Mouse (Mus musculus): ENCODE measurements around the gene Klf4. TPM values are rescaled to one million over a fixed set of nuclear protein-coding genes. Genes with fewer than 3 reads are reported as not detected.

The Klf4 gene
- polyA plus RNA-seq, 2 experiments = 31.3 to 57.1 TPM

GRCm38 (mm10) chr4:55526247-55527115 lies 5.8 kb downstream of the Klf4 start:
- no peak for ATAC-seq (ENCODE audit: low FRiP score, low read depth)
- Histone ChIP-seq H3K4me3 (replicated peaks; ENCODE audit: low read length) (no peak overlapping the region), H3K9ac (ENCODE audit: low read depth, low read length, severe bottlenecking) (no peak overlapping the region), H3K4me1 (ENCODE audit: control insufficient read depth, insufficient read depth, low read length) (peaks cover 14% of the 10 kb centered on the region; the same call in 1 of the 2 replicates), H3K4me2 (replicated peaks; ENCODE audit: low read depth, low read length, severe bottlenecking) (0 out of 2 replicates have a peak overlapping the region, but pooled peaks have one; percentile 15), H3K36me3 (ENCODE audit: control insufficient read depth, insufficient read depth, low read length) (peaks cover 16% of the 10 kb centered on the region), H3K27ac (replicated peaks; ENCODE audit: low read depth, low read length) (no peak overlapping the region), H3K27me3 (ENCODE audit: control insufficient read depth, insufficient read depth, low read length) (no peaks in the 10 kb centered on the region), H3K9me3 (ENCODE audit: control insufficient read depth, low read length) (no peaks in the 10 kb centered on the region)
- peak; percentile 54 for DNase-seq (ENCODE audit: low spot score)
- no peak for TF ChIP-seq POLR2A (IDR thresholded peaks at IDR 0.05; ENCODE audit: borderline replicate concordance, extremely low read depth, insufficient read depth, insufficient read length)
- 48% methylated on average over 5 of the region's 5 CpGs for WGBS

GRCm38 (mm10) chr4:55523921-55524320 lies 8.3 kb downstream of the Klf4 start:
- Histone ChIP-seq H3K27me3 (ENCODE audit: control insufficient read depth, insufficient read depth, low read length) (no peaks in the 10 kb centered on the region), H3K36me3 (ENCODE audit: control insufficient read depth, insufficient read depth, low read length) (peaks cover 12% of the 10 kb centered on the region), H3K4me3 (replicated peaks; ENCODE audit: low read length) (no peak overlapping the region), H3K9ac (ENCODE audit: low read depth, low read length, severe bottlenecking) (no peak overlapping the region), H3K4me1 (ENCODE audit: control insufficient read depth, insufficient read depth, low read length) (0 out of 2 replicates have a peak, but pooled peaks cover 7% of the 10 kb centered on the region), H3K9me3 (ENCODE audit: control insufficient read depth, low read length) (no peaks in the 10 kb centered on the region), H3K27ac (replicated peaks; ENCODE audit: low read depth, low read length) (no peak overlapping the region), H3K4me2 (replicated peaks; ENCODE audit: low read depth, low read length, severe bottlenecking) (no peak overlapping the region)
- TF ChIP-seq POLR2A (IDR thresholded peaks at IDR 0.05; ENCODE audit: borderline replicate concordance, extremely low read depth, insufficient read depth, insufficient read length) = no peak
- 71% methylated on average over 4 of the region's 4 CpGs for WGBS
- DNase-seq (ENCODE audit: low spot score) (no peak), ATAC-seq (ENCODE audit: low FRiP score, low read depth) (no peak)

- Histone ChIP-seq H3K4me1 (ENCODE audit: control insufficient read depth, insufficient read depth, low read length) (peaks cover 14% of the 10 kb centered on the region), H3K9ac (ENCODE audit: low read depth, low read length, severe bottlenecking) (no peak overlapping the region), H3K27me3 (ENCODE audit: control insufficient read depth, insufficient read depth, low read length) (no peaks in the 10 kb centered on the region), H3K9me3 (ENCODE audit: control insufficient read depth, low read length) (no peaks in the 10 kb centered on the region), H3K4me2 (replicated peaks; ENCODE audit: low read depth, low read length, severe bottlenecking) (no peak overlapping the region), H3K4me3 (replicated peaks; ENCODE audit: low read length) (no peak overlapping the region), H3K27ac (replicated peaks; ENCODE audit: low read depth, low read length) (no peak overlapping the region), H3K36me3 (ENCODE audit: control insufficient read depth, insufficient read depth, low read length) (no peaks in the 10 kb centered on the region)
- DNase-seq (ENCODE audit: low spot score) (no peak), ATAC-seq (ENCODE audit: low FRiP score, low read depth) (no peak)
- TF ChIP-seq POLR2A (IDR thresholded peaks at IDR 0.05; ENCODE audit: borderline replicate concordance, extremely low read depth, insufficient read depth, insufficient read length) = no peak
- 85% methylated on average over 7 of the region's 7 CpGs for WGBS
These were observed 14.8 kb downstream of the Klf4 start for GRCm38 (mm10) chr4:55517438-55517837.

GRCm38 (mm10) chr4:55516048-55516447 lies 16.2 kb downstream of the Klf4 start:
- H3K9me3 ChIP-seq (ENCODE audit: control insufficient read depth, low read length) = no peaks in the 10 kb centered on the region
- H3K27me3 ChIP-seq (ENCODE audit: control insufficient read depth, insufficient read depth, low read length) = no peaks in the 10 kb centered on the region
- H3K9ac ChIP-seq (ENCODE audit: low read depth, low read length, severe bottlenecking) = no peak overlapping the region
- TF ChIP-seq POLR2A (IDR thresholded peaks at IDR 0.05; ENCODE audit: borderline replicate concordance, extremely low read depth, insufficient read depth, insufficient read length) = no peak
- H3K4me3 ChIP-seq (replicated peaks; ENCODE audit: low read length) = no peak overlapping the region
- H3K36me3 ChIP-seq (ENCODE audit: control insufficient read depth, insufficient read depth, low read length) = no peaks in the 10 kb centered on the region
- DNase-seq (ENCODE audit: low spot score) (no peak), ATAC-seq (ENCODE audit: low FRiP score, low read depth) (no peak)
- WGBS = 94% methylated on average over 8 of the region's 8 CpGs
- H3K4me2 ChIP-seq (replicated peaks; ENCODE audit: low read depth, low read length, severe bottlenecking) = no peak overlapping the region
- peaks cover 14% of the 10 kb centered on the region for H3K4me1 ChIP-seq (ENCODE audit: control insufficient read depth, insufficient read depth, low read length)
- H3K27ac ChIP-seq (replicated peaks; ENCODE audit: low read depth, low read length) = no peak overlapping the region

GRCm38 (mm10) chr4:55514733-55515176 lies 17.5 kb downstream of the Klf4 start:
- peak overlapping the region; percentile 80 for H3K27ac ChIP-seq (replicated peaks; ENCODE audit: low read depth, low read length)

More at GRCm38 (mm10) chr4:55514733-55515176, 17.5 kb downstream of the Klf4 start:
- no peaks in the 10 kb centered on the region for H3K9me3 ChIP-seq (ENCODE audit: control insufficient read depth, low read length)
- DNase-seq (ENCODE audit: low spot score) (peak; percentile 89), ATAC-seq (ENCODE audit: low FRiP score, low read depth) (peak; percentile 95)
- peak overlapping the region; percentile 47 for H3K4me3 ChIP-seq (replicated peaks; ENCODE audit: low read length)
- peak overlapping the region; percentile 64 for H3K4me2 ChIP-seq (replicated peaks; ENCODE audit: low read depth, low read length, severe bottlenecking)
- peaks cover 14% of the 10 kb centered on the region for H3K4me1 ChIP-seq (ENCODE audit: control insufficient read depth, insufficient read depth, low read length)
- WGBS = under 1% methylated on average over 39 of the region's 39 CpGs
- peak overlapping the region; percentile 74 for H3K9ac ChIP-seq (ENCODE audit: low read depth, low read length, severe bottlenecking)
- TF ChIP-seq POLR2A (IDR thresholded peaks at IDR 0.05; ENCODE audit: borderline replicate concordance, extremely low read depth, insufficient read depth, insufficient read length) = peak; percentile 80; the same call in 1 of the 2 replicates
- no peaks in the 10 kb centered on the region for H3K36me3 ChIP-seq (ENCODE audit: control insufficient read depth, insufficient read depth, low read length)
- no peaks in the 10 kb centered on the region for H3K27me3 ChIP-seq (ENCODE audit: control insufficient read depth, insufficient read depth, low read length)
